Mouse (Mus musculus): Measurements from ENCODE around the gene Slc35f4. TPM values are rescaled to one million over a fixed set of nuclear protein-coding genes. Genes with fewer than 3 reads are reported as not detected.
A peak's percentile ranks its signal among the peaks of the same experiment; 100 is the strongest.

The Slc35f4 gene
- polyA plus RNA-seq, 1 experiment = 5.5 TPM

DNA sequence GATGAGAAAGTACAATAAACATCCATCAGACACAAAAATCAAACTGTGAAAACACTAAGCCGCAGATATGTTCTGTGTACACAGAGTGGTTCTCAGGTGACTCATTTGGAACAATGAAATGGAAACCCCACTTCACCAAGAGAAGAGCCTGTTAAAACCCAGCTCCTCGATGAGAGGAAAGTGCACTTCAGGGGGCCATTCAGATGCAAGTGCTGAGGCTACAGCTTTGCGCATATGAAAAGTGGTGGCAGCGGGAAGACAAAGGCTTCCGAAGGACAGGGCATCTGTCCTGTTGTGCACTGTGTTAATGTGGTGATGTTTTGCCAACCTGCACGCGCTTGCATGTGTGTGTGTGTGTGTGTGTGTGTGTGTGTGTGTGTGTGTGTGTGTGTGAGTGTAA lies 78.2 kb downstream of the Slc35f4 start:
- no peak overlapping the region for H3K27ac ChIP-seq (ENCODE audit: insufficient read depth, low read length)
- DNase-seq = no peak
- H3K4me3 ChIP-seq (replicated peaks; ENCODE audit: insufficient read depth, low read depth, low read length) = no peak overlapping the region
- WGBS = 24% methylated on average over 7 of the region's 7 CpGs
- H3K4me1 ChIP-seq (ENCODE audit: control insufficient read depth, insufficient read depth, low read length) = no peaks in the 10 kb centered on the region
- no peaks in the 10 kb centered on the region for H3K27me3 ChIP-seq (ENCODE audit: control insufficient read depth, insufficient read depth, low read length)
- TF ChIP-seq CTCF (IDR thresholded peaks at IDR 0.05; ENCODE audit: borderline replicate concordance, insufficient read depth, low read depth, low read length) (no peak), POLR2A (IDR thresholded peaks at IDR 0.05; ENCODE audit: borderline replicate concordance, insufficient read depth, low read length) (no peak)

DNA sequence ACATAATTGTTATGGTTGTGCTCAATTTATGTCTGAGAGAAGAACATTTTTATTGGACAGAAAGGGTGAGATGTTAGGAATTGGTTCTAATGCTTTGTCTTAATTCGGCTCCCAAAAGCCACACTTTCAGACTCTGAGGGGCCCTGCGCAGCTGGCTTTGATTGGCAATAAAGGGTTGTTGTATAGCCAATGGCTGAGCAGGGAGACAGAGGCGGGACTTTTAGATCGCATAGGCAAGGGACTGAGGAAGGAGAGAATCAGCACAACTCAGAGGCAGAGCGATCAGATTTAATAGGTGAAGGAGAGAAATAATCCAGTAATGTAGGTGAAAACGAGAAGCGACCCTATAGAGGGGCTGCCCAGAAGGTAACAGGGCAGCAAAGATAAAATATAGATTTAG lies 79.4 kb downstream of the Slc35f4 start:
- no peak overlapping the region for H3K4me3 ChIP-seq (replicated peaks; ENCODE audit: insufficient read depth, low read depth, low read length)
- no peak overlapping the region for H3K27ac ChIP-seq (ENCODE audit: insufficient read depth, low read length)
- DNase-seq = no peak
- no peaks in the 10 kb centered on the region for H3K4me1 ChIP-seq (ENCODE audit: control insufficient read depth, insufficient read depth, low read length)
- WGBS = 55% methylated on average over 7 of the region's 7 CpGs
- no peak for TF ChIP-seq POLR2A (IDR thresholded peaks at IDR 0.05; ENCODE audit: borderline replicate concordance, insufficient read depth, low read length)
- no peak for TF ChIP-seq CTCF (IDR thresholded peaks at IDR 0.05; ENCODE audit: borderline replicate concordance, insufficient read depth, low read depth, low read length)
- H3K27me3 ChIP-seq (ENCODE audit: control insufficient read depth, insufficient read depth, low read length) = no peaks in the 10 kb centered on the region

- WGBS = 75% methylated on average over 3 of the region's 3 CpGs
- H3K27me3 ChIP-seq (ENCODE audit: control insufficient read depth, insufficient read depth, low read length) = no peaks in the 10 kb centered on the region
- H3K27ac ChIP-seq (ENCODE audit: insufficient read depth, low read length) = no peak overlapping the region
- TF ChIP-seq POLR2A (IDR thresholded peaks at IDR 0.05; ENCODE audit: borderline replicate concordance, insufficient read depth, low read length) = no peak
- no peak for DNase-seq
- H3K4me1 ChIP-seq (ENCODE audit: control insufficient read depth, insufficient read depth, low read length) = no peaks in the 10 kb centered on the region
- H3K4me3 ChIP-seq (replicated peaks; ENCODE audit: insufficient read depth, low read depth, low read length) = no peak overlapping the region
Measured at GRCm38 (mm10) chr14:49436811-49437210, 89.0 kb downstream of the Slc35f4 start.

- no peak overlapping the region for H3K27ac ChIP-seq (ENCODE audit: insufficient read depth, low read length)
- TF ChIP-seq CTCF (IDR thresholded peaks at IDR 0.05; ENCODE audit: borderline replicate concordance, insufficient read depth, low read depth, low read length) (no peak), POLR2A (IDR thresholded peaks at IDR 0.05; ENCODE audit: borderline replicate concordance, insufficient read depth, low read length) (no peak)
- H3K4me1 ChIP-seq (ENCODE audit: control insufficient read depth, insufficient read depth, low read length) = no peaks in the 10 kb centered on the region
- 77% methylated on average over 5 of the region's 5 CpGs for WGBS
- no peaks in the 10 kb centered on the region for H3K27me3 ChIP-seq (ENCODE audit: control insufficient read depth, insufficient read depth, low read length)
- no peak overlapping the region for H3K4me3 ChIP-seq (replicated peaks; ENCODE audit: insufficient read depth, low read depth, low read length)
- no peak for DNase-seq
Measured at GRCm38 (mm10) chr14:49431821-49432220, 94.0 kb downstream of the Slc35f4 start.

DNA sequence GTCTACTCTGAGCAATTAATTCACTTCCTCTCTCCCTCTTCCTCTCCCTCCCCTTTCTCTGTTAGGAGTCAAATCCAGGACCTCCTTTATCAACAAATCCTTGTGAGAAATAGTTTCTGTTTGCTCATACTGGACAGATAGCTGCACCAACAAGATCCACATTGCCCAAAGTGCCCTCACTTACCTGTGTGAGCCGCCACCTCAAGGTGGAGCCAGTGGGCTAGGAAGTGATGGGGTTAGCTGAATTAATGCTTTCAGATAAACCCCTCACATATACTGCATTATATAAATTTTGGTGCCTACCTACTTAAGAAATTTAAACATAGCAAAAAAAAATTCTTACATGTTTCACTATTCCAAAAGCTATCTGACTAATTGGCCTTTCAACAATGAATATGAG lies 133.4 kb downstream of the Slc35f4 start:
- no peak overlapping the region for H3K4me3 ChIP-seq (replicated peaks; ENCODE audit: insufficient read depth, low read depth, low read length)
- no peak overlapping the region for H3K27ac ChIP-seq (ENCODE audit: insufficient read depth, low read length)
- DNase-seq = peak; percentile 3 to 14
- H3K4me1 ChIP-seq (ENCODE audit: control insufficient read depth, insufficient read depth, low read length) = no peaks in the 10 kb centered on the region
- TF ChIP-seq POLR2A (IDR thresholded peaks at IDR 0.05; ENCODE audit: borderline replicate concordance, insufficient read depth, low read length) (no peak), CTCF (IDR thresholded peaks at IDR 0.05; ENCODE audit: borderline replicate concordance, insufficient read depth, low read depth, low read length) (peak; percentile 62)
- H3K27me3 ChIP-seq (ENCODE audit: control insufficient read depth, insufficient read depth, low read length) = no peaks in the 10 kb centered on the region
- WGBS = 39% methylated on average over 1 of the region's 1 CpGs

- TF ChIP-seq CTCF (IDR thresholded peaks at IDR 0.05; ENCODE audit: borderline replicate concordance, insufficient read depth, low read depth, low read length) (no peak), POLR2A (IDR thresholded peaks at IDR 0.05; ENCODE audit: borderline replicate concordance, insufficient read depth, low read length) (no peak)
- H3K27ac ChIP-seq (ENCODE audit: insufficient read depth, low read length) = no peak overlapping the region
- DNase-seq = no peak
- WGBS = 62% methylated on average over 2 of the region's 2 CpGs
- H3K27me3 ChIP-seq (ENCODE audit: control insufficient read depth, insufficient read depth, low read length) = no peaks in the 10 kb centered on the region
- no peak overlapping the region for H3K4me3 ChIP-seq (replicated peaks; ENCODE audit: insufficient read depth, low read depth, low read length)
- H3K4me1 ChIP-seq (ENCODE audit: control insufficient read depth, insufficient read depth, low read length) = no peaks in the 10 kb centered on the region
Measured at GRCm38 (mm10) chr14:49362161-49362560, 163.7 kb downstream of the Slc35f4 start.

DNA sequence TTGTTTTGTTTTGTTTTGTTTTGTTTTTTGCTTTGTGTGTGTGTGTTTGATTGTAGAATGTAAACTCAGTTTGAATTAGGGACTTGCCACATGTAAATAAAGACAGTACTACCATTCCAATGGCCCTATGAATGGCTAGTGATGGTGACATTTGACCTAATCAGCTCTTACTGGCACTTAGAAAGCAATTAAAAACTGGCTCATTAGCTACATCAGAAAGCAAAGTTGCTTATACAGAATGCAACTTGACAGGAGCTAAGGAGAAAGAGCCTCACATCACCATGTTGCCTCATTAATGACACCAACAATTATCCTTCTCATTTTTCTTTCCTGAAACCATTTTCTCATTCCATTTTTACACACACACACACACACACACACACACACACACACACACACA lies 170.3 kb downstream of the Slc35f4 start:
- H3K4me1 ChIP-seq (ENCODE audit: control insufficient read depth, insufficient read depth, low read length) = no peaks in the 10 kb centered on the region
- H3K27me3 ChIP-seq (ENCODE audit: control insufficient read depth, insufficient read depth, low read length) = no peaks in the 10 kb centered on the region
- no peak for DNase-seq
- H3K4me3 ChIP-seq (replicated peaks; ENCODE audit: insufficient read depth, low read depth, low read length) = no peak overlapping the region
- TF ChIP-seq POLR2A (IDR thresholded peaks at IDR 0.05; ENCODE audit: borderline replicate concordance, insufficient read depth, low read length) (no peak), CTCF (IDR thresholded peaks at IDR 0.05; ENCODE audit: borderline replicate concordance, insufficient read depth, low read depth, low read length) (no peak)
- H3K27ac ChIP-seq (ENCODE audit: insufficient read depth, low read length) = no peak overlapping the region

GRCm38 (mm10) chr14:49348897-49349250 lies 177.0 kb downstream of the Slc35f4 start:
- 82% methylated on average over 1 of the region's 1 CpGs for WGBS
- peak; percentile 38 to 66 for DNase-seq

More at GRCm38 (mm10) chr14:49348897-49349250, 177.0 kb downstream of the Slc35f4 start:
- H3K4me1 ChIP-seq (ENCODE audit: control insufficient read depth, insufficient read depth, low read length) = no peaks in the 10 kb centered on the region
- H3K4me3 ChIP-seq (replicated peaks; ENCODE audit: insufficient read depth, low read depth, low read length) = no peak overlapping the region
- TF ChIP-seq POLR2A (IDR thresholded peaks at IDR 0.05; ENCODE audit: borderline replicate concordance, insufficient read depth, low read length) (no peak), CTCF (IDR thresholded peaks at IDR 0.05; ENCODE audit: borderline replicate concordance, insufficient read depth, low read depth, low read length) (peak; percentile 34; the same call in 1 of the 2 replicates)
- no peak overlapping the region for H3K27ac ChIP-seq (ENCODE audit: insufficient read depth, low read length)
- H3K27me3 ChIP-seq (ENCODE audit: control insufficient read depth, insufficient read depth, low read length) = no peaks in the 10 kb centered on the region
